Mouse (Mus musculus) hindbrain, postnatal 0 days (tissue): Measurements from ENCODE around the gene Memo1. TPM values are rescaled to one million over a fixed set of nuclear protein-coding genes. Genes with fewer than 3 reads are reported as not detected.

Experiments used
- ATAC-seq: fragments of 200-750 bp; cut with Nextera tagmentation; 2 replicates; pipeline ENCODE4 v1.8.0; 2017; ENCODE audit warnings: mild to moderate bottlenecking, moderate TSS enrichment, moderate library complexity
- DNase-seq: peaks from one replicate; pipeline ENCODE4 v3.0.0-alpha.2; 2015; ENCODE audit warnings: low spot score
- H3K27ac ChIP-seq: fragments of 300-500 bp; sonication (generic); 2 replicates; pipeline ENCODE4 v1.5.1; 2014; ENCODE audit warnings: mild to moderate bottlenecking
- H3K27me3 ChIP-seq: fragments of 300-500 bp; sonication (generic); 2 replicates; pipeline ENCODE4 v1.6.1; 2014; ENCODE audit warnings: low read length, mixed read lengths; ENCODE audit not compliant: insufficient read depth
- H3K36me3 ChIP-seq: fragments of 300-500 bp; sonication (generic); 2 replicates; pipeline ENCODE4 v1.6.1; 2014; ENCODE audit warnings: low read length, mixed read lengths; ENCODE audit not compliant: insufficient read depth
- H3K4me1 ChIP-seq: fragments of 300-500 bp; sonication (generic); 2 replicates; pipeline ENCODE4 v1.6.1; 2014; ENCODE audit warnings: antibody characterized with exemption, low read length, mixed read lengths; ENCODE audit not compliant: insufficient read depth
- H3K4me2 ChIP-seq: fragments of 300-500 bp; sonication (generic); 2 replicates; pipeline ENCODE4 v1.6.1; 2014; ENCODE audit warnings: low read depth, mild to moderate bottlenecking, low read length, moderate library complexity, mixed read lengths
- H3K4me3 ChIP-seq: fragments of 300-500 bp; sonication (generic); 2 replicates; pipeline ENCODE4 v1.5.1; 2014; ENCODE audit warnings: low read length
- H3K9ac ChIP-seq: fragments of 300-500 bp; sonication (generic); replicated peaks from 2 replicates; pipeline ENCODE4 v1.6.1; 2014; ENCODE audit warnings: mild to moderate bottlenecking, low read length, moderate library complexity, mixed read lengths
- H3K9me3 ChIP-seq: fragments of 300-500 bp; sonication (generic); 2 replicates; pipeline ENCODE4 v1.6.1; 2016; ENCODE audit warnings: low read length, mixed read lengths
- CTCF ChIP-seq: IDR thresholded peaks from 2 replicates; pipeline ENCODE4 v1.5.1; 2016; ENCODE audit warnings: antibody characterized with exemption, control low read depth, low read depth
- WGBS: fragments of 180-500 bp; shearing (Covaris S2); extraction: QIAGEN DNeasy Blood & Tissue Kit; methylation state at CpG from one replicate; pipeline ENCODE4 v1.1.7; 2014; 5-methylcytosine and 5-hydroxymethylcytosine counted together
- polyA plus RNA-seq: library from polyadenylated mRNA; unstranded; fragments of >200 nt; fragmentation: Nextera tagmentation; extraction: Ambion mirVana; gene quantifications from 2 replicates; pipeline ENCODE4 v1.2.1, GENCODE M21; 2015
- total RNA-seq: library from RNA; depleted of rRNA; stranded (reverse); fragments of >200 nt; gene quantifications from 2 replicates; pipeline ENCODE4 v1.2.3, GENCODE M21; 2014

The Memo1 gene
- total and polyA plus RNA-seq, 2 experiments from 2014 or later = 46.4 to 60.2 TPM

- Histone ChIP-seq H3K27ac (no peak overlapping the region), H3K36me3 (no peaks in the 10 kb centered on the region), H3K9ac (no peak overlapping the region), H3K4me1 (no peaks in the 10 kb centered on the region), H3K4me3 (no peak overlapping the region), H3K4me2 (no peak overlapping the region), H3K27me3 (no peaks in the 10 kb centered on the region), H3K9me3 (no peaks in the 10 kb centered on the region)
- WGBS = 82% methylated on average over 16 of the region's 16 CpGs
- DNase-seq = no peak
- TF ChIP-seq CTCF = no peak
- ATAC-seq = peak; percentile 35; the same call in 1 of the 2 replicates
Observed at GRCm38 (mm10) chr17:74272683-74273205, 22.6 kb downstream of the Memo1 start.

- no peaks in the 10 kb centered on the region for H3K4me1 ChIP-seq
- no peak overlapping the region for H3K27ac ChIP-seq
- H3K27me3 ChIP-seq = no peaks in the 10 kb centered on the region
- H3K9ac ChIP-seq = no peak overlapping the region
- TF ChIP-seq CTCF = no peak
- no peak overlapping the region for H3K4me3 ChIP-seq
- H3K36me3 ChIP-seq = no peaks in the 10 kb centered on the region
- H3K4me2 ChIP-seq = no peak overlapping the region
- WGBS = 96% methylated on average over 3 of the region's 3 CpGs
- no peaks in the 10 kb centered on the region for H3K9me3 ChIP-seq
- DNase-seq = no peak
- ATAC-seq = no peak
Observed at GRCm38 (mm10) chr17:74271541-74272268, 23.6 kb downstream of the Memo1 start.

- no peak for TF ChIP-seq CTCF
- Histone ChIP-seq H3K27me3 (no peaks in the 10 kb centered on the region), H3K9me3 (no peaks in the 10 kb centered on the region), H3K36me3 (no peaks in the 10 kb centered on the region), H3K4me1 (peaks cover 4% of the 10 kb centered on the region; the same call in 1 of the 2 replicates), H3K4me3 (no peak overlapping the region), H3K4me2 (no peak overlapping the region), H3K27ac (no peak overlapping the region), H3K9ac (no peak overlapping the region)
- 82% methylated on average over 2 of the region's 2 CpGs for WGBS
- no peak for ATAC-seq
- no peak for DNase-seq
Observed at GRCm38 (mm10) chr17:74270205-74270604, 25.1 kb downstream of the Memo1 start.

GRCm38 (mm10) chr17:74267415-74268180 lies 27.7 kb downstream of the Memo1 start:
- peak; percentile 32; the same call in 1 of the 2 replicates for TF ChIP-seq CTCF
- H3K9me3 ChIP-seq = no peaks in the 10 kb centered on the region
- H3K4me1 ChIP-seq = peaks cover 15% of the 10 kb centered on the region; the same call in 1 of the 2 replicates
- H3K27ac ChIP-seq = no peak overlapping the region
- no peak for DNase-seq
- H3K36me3 ChIP-seq = no peaks in the 10 kb centered on the region
- 93% methylated on average over 11 of the region's 11 CpGs for WGBS
- no peak overlapping the region for H3K4me2 ChIP-seq
- no peak for ATAC-seq
- H3K9ac ChIP-seq = no peak overlapping the region
- H3K27me3 ChIP-seq = no peaks in the 10 kb centered on the region
- no peak overlapping the region for H3K4me3 ChIP-seq

- DNase-seq (no peak), ATAC-seq (no peak)
- TF ChIP-seq CTCF = no peak
- no peak overlapping the region for H3K4me2 ChIP-seq
- H3K9ac ChIP-seq = no peak overlapping the region
- no peaks in the 10 kb centered on the region for H3K36me3 ChIP-seq
- H3K4me1 ChIP-seq = peaks cover 15% of the 10 kb centered on the region; the same call in 1 of the 2 replicates
- H3K4me3 ChIP-seq = no peak overlapping the region
- no peaks in the 10 kb centered on the region for H3K9me3 ChIP-seq
- peak overlapping the region; percentile 57; the same call in 1 of the 2 replicates for H3K27ac ChIP-seq
- H3K27me3 ChIP-seq = no peaks in the 10 kb centered on the region
- WGBS = 62% methylated on average over 1 of the region's 1 CpGs
Observed at GRCm38 (mm10) chr17:74265636-74266035, 29.7 kb downstream of the Memo1 start.

GRCm38 (mm10) chr17:74265156-74265505 lies 30.2 kb downstream of the Memo1 start:
- no peak overlapping the region for H3K4me2 ChIP-seq
- no peaks in the 10 kb centered on the region for H3K27me3 ChIP-seq
- ATAC-seq (peak; percentile 74; the same call in 1 of the 2 replicates), DNase-seq (peak; percentile 28)
- TF ChIP-seq CTCF = 0 out of 2 replicates have a peak, but pooled peaks have one; percentile 15
- 17% methylated on average over 5 of the region's 5 CpGs for WGBS
- peak overlapping the region; percentile 57 for H3K27ac ChIP-seq
- peaks cover 15% of the 10 kb centered on the region; the same call in 1 of the 2 replicates for H3K4me1 ChIP-seq
- H3K4me3 ChIP-seq = no peak overlapping the region
- no peak overlapping the region; the same call in 1 of the 2 replicates for H3K9ac ChIP-seq
- no peaks in the 10 kb centered on the region for H3K9me3 ChIP-seq
- no peaks in the 10 kb centered on the region for H3K36me3 ChIP-seq
